Mouse (Mus musculus): ENCODE measurements around the gene Sept8. TPM values are rescaled to one million over a fixed set of nuclear protein-coding genes. Genes with fewer than 3 reads are reported as not detected.

The Sept8 gene
- polyA plus RNA-seq, 1 experiment = 9.9 TPM

DNA sequence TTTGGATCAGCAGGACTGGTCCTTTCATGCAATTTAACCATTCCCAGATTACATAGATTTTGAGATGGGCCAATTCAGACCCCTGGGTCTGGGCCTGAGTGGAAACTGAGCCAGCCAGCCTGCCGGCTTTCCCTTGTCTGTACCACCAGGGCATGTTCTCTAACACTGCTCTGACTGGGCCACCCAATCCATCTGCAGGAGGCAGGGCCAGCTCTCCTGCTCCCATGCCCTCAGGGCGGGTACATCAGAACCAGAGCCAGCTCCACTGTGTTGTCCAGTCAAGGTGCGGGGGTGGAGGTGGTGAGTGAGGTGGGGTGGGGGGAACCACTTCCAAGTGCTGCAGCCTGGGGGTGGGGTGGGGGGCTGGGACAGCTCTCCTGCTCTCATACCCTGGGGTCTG is 32.7 kb upstream of the Sept8 start:
- Histone ChIP-seq H3K4me1 (ENCODE audit: control insufficient read depth, insufficient read depth, insufficient read length, low read length) (no peaks in the 10 kb centered on the region), H3K4me3 (ENCODE audit: insufficient read depth, low read depth, low read length) (no peak overlapping the region), H3K27ac (replicated peaks; ENCODE audit: low read depth, low read length) (no peak overlapping the region)

DNA sequence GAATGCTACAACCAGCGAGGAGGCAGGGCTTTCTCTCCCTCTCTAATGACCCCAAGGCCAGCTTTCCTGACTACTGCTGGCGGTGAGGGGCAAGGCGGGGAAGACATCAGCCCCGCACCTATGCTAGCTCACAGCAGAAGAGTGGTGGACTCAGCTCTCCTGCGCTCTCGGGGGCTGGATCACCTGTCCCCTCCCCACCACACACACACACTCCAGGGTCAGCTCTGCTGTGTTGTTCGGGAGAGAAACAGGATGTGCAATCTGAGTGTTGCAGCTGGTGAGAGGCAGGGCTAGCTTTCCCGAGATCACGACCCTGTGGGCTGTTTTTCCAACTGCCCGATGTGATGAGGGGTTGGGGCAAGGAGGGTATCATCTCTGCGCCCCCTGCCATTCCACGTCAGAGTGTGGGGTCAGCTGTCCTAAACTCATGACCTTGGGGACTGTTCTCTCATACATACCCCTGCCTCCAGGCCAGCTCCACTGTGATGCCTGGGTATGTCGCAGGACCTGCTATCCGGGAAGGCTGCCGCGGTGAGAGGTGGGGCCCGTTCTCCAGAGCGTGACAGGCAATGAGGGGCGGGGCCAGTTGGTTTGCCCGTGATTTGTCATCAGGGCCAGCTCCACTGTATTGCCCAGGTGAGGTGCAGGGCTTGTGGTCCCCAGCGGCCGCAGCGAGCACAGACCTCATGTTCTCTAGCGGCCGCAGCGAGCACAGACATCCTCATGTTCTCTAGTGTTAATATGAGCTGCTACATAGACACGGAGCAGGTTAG is 32.0 kb upstream of the Sept8 start:
- Histone ChIP-seq H3K4me1 (ENCODE audit: control insufficient read depth, insufficient read depth, insufficient read length, low read length) (peaks cover under 1% of the 10 kb centered on the region; the same call in 1 of the 2 replicates), H3K27ac (replicated peaks; ENCODE audit: low read depth, low read length) (no peak overlapping the region), H3K4me3 (ENCODE audit: insufficient read depth, low read depth, low read length) (no peak overlapping the region)

DNA sequence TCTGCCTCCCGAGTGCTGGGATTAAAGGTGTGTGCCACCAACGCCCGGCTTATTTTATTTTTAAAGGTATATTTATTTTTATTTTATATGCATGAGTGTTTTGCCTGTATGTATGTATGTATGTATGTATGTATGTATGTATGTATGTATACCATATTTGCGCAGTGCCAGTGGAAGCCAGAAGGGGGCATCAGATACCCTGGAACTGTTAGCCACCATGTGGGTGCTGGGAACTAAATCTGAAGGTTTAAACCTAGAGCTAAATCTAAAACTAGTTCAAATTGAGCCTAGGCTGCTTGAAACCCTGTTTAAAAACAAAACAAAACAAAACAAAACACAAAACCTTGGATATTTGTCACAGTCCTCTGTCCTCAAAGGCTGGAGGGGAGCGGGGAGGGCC is 30.1 kb upstream of the Sept8 start:
- H3K4me3 ChIP-seq (ENCODE audit: insufficient read depth, low read depth, low read length) = no peak overlapping the region
- peaks cover 4% of the 10 kb centered on the region; the same call in 1 of the 2 replicates for H3K4me1 ChIP-seq (ENCODE audit: control insufficient read depth, insufficient read depth, insufficient read length, low read length)
- H3K27ac ChIP-seq (replicated peaks; ENCODE audit: low read depth, low read length) = no peak overlapping the region

DNA sequence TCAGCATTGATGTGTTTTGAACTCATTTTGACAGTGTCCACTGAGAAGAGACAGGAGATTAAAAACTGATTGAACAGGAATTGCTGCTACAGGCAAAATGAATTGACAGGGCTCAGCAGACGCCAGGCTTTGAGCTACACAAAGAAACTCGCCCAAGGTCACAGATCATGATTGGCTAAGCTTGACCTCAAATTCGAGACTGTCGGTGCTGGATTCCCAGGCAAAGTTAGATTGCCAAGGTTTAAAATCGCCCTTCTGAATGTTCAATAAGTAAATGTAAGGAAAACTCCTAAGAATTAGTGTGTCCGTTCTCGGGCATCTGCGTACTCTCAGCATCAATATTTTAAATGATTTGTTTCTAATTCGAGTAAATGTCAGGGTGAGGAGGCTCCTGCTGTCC is 29.6 kb upstream of the Sept8 start:
- Histone ChIP-seq H3K4me1 (ENCODE audit: control insufficient read depth, insufficient read depth, insufficient read length, low read length) (peaks cover 4% of the 10 kb centered on the region; the same call in 1 of the 2 replicates), H3K27ac (replicated peaks; ENCODE audit: low read depth, low read length) (no peak overlapping the region), H3K4me3 (ENCODE audit: insufficient read depth, low read depth, low read length) (no peak overlapping the region)

DNA sequence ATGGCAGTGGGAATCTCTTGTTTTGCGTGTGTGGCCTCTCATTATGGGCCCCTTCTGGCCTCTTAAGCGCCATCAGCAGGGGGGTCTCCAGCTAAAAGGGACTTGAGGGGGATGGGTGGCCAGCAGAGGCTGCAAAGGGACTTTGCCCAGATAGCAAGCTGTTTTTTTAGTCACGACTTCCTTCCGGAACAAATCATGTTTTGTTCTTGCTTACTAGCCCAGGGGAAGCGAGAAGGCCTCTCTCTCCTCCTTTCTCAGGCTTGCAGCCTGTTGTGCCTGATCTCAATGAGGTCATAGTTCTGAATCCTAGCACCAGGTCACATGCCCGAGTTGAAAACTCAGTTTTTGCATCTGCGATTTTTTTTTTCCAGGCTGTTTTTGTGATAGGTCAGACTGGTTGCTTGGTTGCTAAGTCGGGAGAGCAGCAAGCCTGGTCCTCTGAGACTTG is 27.1 kb upstream of the Sept8 start:
- Histone ChIP-seq H3K27ac (replicated peaks; ENCODE audit: low read depth, low read length) (peak overlapping the region; percentile 78), H3K4me3 (ENCODE audit: insufficient read depth, low read depth, low read length) (no peak overlapping the region), H3K4me1 (ENCODE audit: control insufficient read depth, insufficient read depth, insufficient read length, low read length) (peaks cover 4% of the 10 kb centered on the region; the same call in 1 of the 2 replicates)

DNA sequence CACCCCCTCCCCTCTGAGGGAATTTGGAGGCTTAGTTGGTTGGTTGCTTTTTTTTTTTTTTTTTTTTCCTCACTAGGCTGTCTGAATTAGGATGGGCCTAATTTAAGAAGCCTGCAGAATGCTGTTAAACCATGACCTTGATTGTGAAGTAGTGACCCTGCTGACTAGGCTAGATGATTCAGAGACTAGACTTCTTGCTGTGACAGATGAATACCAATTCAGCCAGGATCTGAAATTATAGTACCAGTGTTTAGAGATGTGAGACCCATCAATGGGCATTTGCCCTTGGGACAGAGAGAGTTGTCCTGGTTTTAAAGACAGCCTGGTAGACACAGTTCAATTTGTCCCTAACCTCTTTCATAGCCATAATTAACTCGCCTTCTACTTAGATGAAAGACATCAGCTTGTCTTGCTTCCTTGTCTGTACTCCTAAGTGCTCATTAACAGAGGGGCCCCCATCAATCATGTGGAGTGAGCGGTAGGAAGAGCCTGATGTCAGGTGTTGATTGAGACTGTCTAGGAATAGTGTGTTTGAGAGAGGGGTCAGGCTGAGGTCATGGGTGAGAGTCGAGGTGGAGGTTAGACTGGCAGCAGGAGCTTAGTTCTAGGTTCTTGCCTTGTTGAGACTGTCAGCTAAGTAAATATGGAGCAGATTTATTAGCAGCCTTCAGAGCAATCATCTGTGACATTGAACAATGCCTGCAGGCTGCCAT is 25.7 kb upstream of the Sept8 start:
- no peak overlapping the region for H3K4me3 ChIP-seq (ENCODE audit: insufficient read depth, low read depth, low read length)
- peaks cover 4% of the 10 kb centered on the region; the same call in 1 of the 2 replicates for H3K4me1 ChIP-seq (ENCODE audit: control insufficient read depth, insufficient read depth, insufficient read length, low read length)
- H3K27ac ChIP-seq (replicated peaks; ENCODE audit: low read depth, low read length) = no peak overlapping the region

DNA sequence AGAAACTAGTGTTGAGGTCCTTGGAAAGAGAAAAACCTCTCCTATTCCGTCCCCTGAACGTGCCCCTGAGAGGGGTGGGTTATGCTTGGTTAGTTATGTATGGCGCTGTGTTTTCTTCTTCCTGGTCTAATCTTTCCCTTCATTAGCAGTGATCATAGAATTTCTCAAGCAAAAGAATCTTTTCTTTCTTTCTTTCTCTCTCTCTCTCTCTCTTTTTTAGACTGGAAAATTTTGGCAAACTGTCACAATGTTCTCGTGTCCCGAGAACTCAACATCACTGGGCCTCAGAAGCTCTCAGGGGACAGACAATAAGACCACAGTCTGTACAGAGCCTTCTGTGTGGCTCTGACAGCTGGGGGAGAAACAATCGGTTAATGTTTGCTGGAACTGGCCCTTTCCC is 23.6 kb upstream of the Sept8 start:
- Histone ChIP-seq H3K27ac (replicated peaks; ENCODE audit: low read depth, low read length) (peak overlapping the region; percentile 56), H3K4me1 (ENCODE audit: control insufficient read depth, insufficient read depth, insufficient read length, low read length) (peaks cover 4% of the 10 kb centered on the region; the same call in 1 of the 2 replicates), H3K4me3 (ENCODE audit: insufficient read depth, low read depth, low read length) (no peak overlapping the region)

DNA sequence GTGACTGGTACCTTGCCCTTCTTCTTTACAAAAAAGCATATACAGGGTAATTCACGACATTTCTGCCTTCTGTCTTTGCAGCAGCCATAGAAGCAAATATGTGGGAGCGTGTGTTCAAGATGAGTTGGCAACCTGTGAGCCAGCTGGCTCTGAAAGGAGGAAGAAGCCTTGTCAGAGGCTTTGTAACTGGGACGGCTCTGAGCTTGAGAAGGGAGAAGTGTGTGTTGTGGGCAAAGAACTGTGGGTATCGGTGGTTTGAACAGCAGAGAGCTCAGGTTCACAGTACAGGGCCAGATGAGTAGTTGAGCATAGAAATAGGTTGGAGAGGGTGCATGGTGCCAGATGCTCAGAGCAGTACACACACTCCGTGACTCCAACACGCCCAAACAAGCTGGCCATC is 22.1 kb upstream of the Sept8 start:
- no peak overlapping the region for H3K4me3 ChIP-seq (ENCODE audit: insufficient read depth, low read depth, low read length)
- no peak overlapping the region for H3K27ac ChIP-seq (replicated peaks; ENCODE audit: low read depth, low read length)
- H3K4me1 ChIP-seq (ENCODE audit: control insufficient read depth, insufficient read depth, insufficient read length, low read length) = peaks cover 13% of the 10 kb centered on the region

DNA sequence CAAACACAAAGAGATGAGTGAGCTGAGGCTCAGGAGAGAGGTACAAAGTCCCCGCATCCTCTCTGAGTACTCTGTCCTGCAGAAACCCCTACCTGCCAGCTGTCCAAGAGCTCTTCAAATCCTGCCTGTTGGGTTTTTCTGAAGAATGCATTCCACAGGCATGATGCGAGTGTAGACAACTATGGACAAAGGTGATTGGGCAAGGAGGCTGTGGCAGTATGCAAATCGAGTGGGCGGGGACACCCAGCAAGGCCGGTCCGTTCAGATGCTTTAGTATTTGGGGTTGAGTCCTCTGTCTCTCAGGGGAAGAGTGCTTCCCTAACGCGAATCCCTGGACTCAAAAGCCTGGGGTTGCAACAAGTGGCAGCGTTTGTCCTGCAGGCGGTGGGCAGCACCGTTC is 18.5 kb upstream of the Sept8 start:
- Histone ChIP-seq H3K4me1 (ENCODE audit: control insufficient read depth, insufficient read depth, insufficient read length, low read length) (peaks cover 11% of the 10 kb centered on the region), H3K4me3 (ENCODE audit: insufficient read depth, low read depth, low read length) (no peak overlapping the region), H3K27ac (replicated peaks; ENCODE audit: low read depth, low read length) (no peak overlapping the region)

DNA sequence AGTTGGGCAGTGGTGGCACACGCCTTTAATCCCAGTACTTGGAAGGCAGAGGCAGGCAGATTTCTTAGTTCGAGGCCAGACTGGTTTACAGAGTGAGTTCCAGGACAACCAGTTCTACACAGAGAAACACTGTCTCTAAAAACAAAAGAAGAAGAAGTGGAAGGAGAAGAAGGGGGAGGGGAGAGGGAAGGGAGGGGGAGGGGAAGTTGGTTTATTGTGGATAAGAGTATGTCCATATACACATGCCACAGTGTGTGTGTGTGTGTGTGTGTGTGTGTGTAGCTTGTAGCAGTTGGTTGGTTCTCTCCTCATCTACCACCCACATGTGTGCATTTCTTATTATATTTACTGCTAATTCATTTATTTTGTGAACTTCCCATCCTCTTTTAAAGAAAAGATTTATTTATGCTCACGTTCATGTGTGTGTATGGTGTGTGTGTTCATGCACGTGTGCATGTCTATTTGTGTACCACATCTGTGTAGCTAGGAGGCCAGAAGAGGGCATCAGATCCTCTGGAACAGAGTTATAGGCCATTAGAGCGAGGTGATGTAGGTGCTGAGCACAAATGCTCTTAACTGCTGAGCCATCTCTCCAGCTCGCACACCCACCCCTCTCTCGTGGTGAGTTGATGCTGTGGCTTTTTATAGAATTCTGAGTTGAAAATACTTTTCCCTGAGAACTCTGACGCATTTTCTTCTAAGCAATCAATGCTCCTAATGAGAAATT is 16.9 kb upstream of the Sept8 start:
- H3K27ac ChIP-seq (replicated peaks; ENCODE audit: low read depth, low read length) = no peak overlapping the region
- no peak overlapping the region for H3K4me3 ChIP-seq (ENCODE audit: insufficient read depth, low read depth, low read length)
- H3K4me1 ChIP-seq (ENCODE audit: control insufficient read depth, insufficient read depth, insufficient read length, low read length) = peaks cover 13% of the 10 kb centered on the region

DNA sequence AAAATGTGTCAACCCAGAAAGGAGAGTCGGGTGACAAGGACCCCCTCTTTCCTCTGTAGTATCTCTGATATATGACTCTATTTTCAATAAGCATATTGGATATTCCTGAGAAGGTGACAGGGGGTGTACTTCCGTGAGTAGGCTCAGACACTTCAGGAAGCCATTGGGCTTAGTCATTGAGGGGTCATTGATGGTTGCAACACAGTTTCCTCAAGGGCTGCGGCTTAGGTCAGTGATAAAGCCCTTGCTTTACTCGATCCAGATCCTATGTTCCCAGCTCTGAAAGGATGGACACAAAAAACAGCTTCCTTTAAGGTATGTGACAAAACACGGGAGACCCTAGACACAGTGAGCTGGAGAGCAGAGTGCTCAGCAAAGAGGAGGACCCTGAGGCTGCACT is 15.3 kb upstream of the Sept8 start:
- no peak overlapping the region for H3K27ac ChIP-seq (replicated peaks; ENCODE audit: low read depth, low read length)
- peaks cover 24% of the 10 kb centered on the region for H3K4me1 ChIP-seq (ENCODE audit: control insufficient read depth, insufficient read depth, insufficient read length, low read length)
- H3K4me3 ChIP-seq (ENCODE audit: insufficient read depth, low read depth, low read length) = no peak overlapping the region

DNA sequence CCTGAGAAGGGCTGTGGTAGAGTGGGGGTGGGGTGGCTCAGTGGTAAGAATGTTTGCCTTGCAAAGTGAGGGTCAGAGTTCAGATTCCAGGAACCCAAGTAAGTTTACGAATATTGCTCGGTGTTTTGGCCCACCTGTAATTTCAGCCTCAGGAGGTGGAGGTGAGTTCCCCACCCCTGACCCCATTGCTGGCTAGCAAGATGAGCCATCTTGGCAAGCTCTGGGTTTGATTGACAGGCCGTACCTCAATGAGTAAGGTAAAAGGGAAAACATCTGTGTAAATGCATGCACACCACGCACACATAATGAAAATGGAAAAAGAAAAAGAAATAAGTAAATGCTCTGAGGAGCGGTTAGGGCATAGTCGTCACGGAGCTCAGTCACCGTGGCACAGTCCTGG is 14.7 kb upstream of the Sept8 start:
- no peak overlapping the region for H3K27ac ChIP-seq (replicated peaks; ENCODE audit: low read depth, low read length)
- H3K4me3 ChIP-seq (ENCODE audit: insufficient read depth, low read depth, low read length) = no peak overlapping the region
- peaks cover 27% of the 10 kb centered on the region for H3K4me1 ChIP-seq (ENCODE audit: control insufficient read depth, insufficient read depth, insufficient read length, low read length)

DNA sequence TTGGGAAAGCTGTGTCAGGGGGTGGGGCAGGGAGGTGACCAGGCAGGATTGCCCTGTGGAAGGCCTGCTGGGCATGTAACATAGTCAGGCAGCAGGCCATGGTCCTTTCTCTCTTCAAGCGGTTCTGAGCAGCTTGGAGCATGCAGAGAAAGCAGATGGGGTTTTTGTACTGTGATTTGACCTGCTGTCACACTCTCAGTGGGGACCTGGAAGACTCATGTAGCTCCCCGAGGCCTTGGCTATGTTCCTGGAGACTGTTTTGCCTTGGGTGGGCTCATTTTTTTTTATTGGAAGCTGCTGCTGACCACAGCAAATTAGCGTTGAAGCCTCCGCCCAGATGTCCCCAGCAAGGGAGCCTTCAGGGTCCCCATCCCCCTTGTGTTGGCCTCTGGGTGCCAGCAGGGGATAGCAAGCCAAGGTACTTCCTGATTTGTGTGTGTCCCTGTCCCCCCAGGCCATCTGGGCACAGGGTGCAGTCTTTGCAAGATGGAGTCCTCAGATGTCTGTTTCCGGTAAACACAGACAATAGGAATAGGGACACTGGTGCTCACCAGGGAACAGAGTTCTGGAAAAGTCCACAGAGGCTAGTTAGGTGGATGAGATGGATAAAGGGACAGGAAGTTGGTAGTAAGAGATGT is 13.9 kb upstream of the Sept8 start:
- peaks cover 32% of the 10 kb centered on the region for H3K4me1 ChIP-seq (ENCODE audit: control insufficient read depth, insufficient read depth, insufficient read length, low read length)
- no peak overlapping the region for H3K27ac ChIP-seq (replicated peaks; ENCODE audit: low read depth, low read length)
- H3K4me3 ChIP-seq (ENCODE audit: insufficient read depth, low read depth, low read length) = no peak overlapping the region

DNA sequence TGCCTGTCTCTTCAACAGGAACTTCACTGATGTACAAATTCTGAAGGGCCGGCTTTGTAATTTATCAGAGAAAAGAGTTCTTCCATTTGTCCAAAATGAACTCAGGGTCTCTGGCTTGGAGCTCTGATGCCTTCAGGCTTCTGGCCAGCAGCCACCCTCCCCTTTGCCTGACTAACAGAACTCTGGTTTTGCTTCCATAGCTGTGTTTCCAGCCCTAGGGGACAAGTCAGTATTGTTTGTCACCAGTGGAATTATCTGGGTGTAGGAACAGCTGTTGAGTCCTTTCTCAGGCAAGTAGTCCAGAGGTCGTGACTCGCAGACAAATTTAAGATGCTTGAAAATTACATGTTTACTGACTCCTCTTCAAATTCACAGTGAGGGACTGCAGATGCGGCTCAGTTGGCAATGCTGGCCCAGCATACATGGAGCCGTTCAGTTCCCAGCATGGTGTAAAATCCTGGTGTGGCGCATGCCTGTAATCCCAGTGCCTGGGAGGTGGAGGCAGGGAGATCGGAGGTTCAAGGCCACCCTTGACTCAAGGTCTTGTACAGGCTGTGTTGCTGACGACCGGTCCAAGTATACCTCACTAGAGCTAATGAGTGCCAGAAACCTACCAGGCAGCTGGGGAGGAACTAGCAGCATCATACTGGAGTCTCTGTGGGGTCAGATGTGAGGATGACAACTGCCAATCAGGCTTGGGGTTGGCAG is 11.8 kb upstream of the Sept8 start:
- Histone ChIP-seq H3K4me3 (ENCODE audit: insufficient read depth, low read depth, low read length) (no peak overlapping the region), H3K4me1 (ENCODE audit: control insufficient read depth, insufficient read depth, insufficient read length, low read length) (peaks cover 23% of the 10 kb centered on the region), H3K27ac (replicated peaks; ENCODE audit: low read depth, low read length) (peak overlapping the region; percentile 92)

Data from brown adipose tissue, adult 24 weeks (tissue).